Mouse (Mus musculus) intestine, embryonic 16.5 days (tissue): ENCODE data around the gene Qrfpr. TPM values are rescaled to one million over a fixed set of nuclear protein-coding genes. Genes with fewer than 3 reads are reported as not detected.

Experiments used
- ATAC-seq: fragments of 200-750 bp; cut with Nextera tagmentation; 2 replicates; pipeline ENCODE4 v1.8.0; 2017; ENCODE audit warnings: moderate TSS enrichment, moderate library complexity
- H3K27ac ChIP-seq: fragments of 300-500 bp; sonication (generic); 2 replicates; pipeline ENCODE4 v1.5.1; 2014; ENCODE audit warnings: mild to moderate bottlenecking, low read length
- H3K27me3 ChIP-seq: fragments of 300-500 bp; sonication (generic); replicated peaks from 2 replicates; pipeline ENCODE4 v1.6.1; 2014; ENCODE audit warnings: low read length, control low read depth, mixed read lengths; ENCODE audit not compliant: control insufficient read depth, insufficient read depth
- H3K36me3 ChIP-seq: fragments of 300-500 bp; sonication (generic); 2 replicates; pipeline ENCODE4 v1.6.1; 2014; ENCODE audit warnings: low read length, control low read depth; ENCODE audit not compliant: control insufficient read depth, insufficient read depth
- H3K4me1 ChIP-seq: fragments of 300-500 bp; sonication (generic); 2 replicates; pipeline ENCODE4 v1.6.1; 2014; ENCODE audit warnings: low read length, control low read depth, mixed read lengths; ENCODE audit not compliant: control insufficient read depth, insufficient read depth
- H3K4me2 ChIP-seq: fragments of 300-500 bp; sonication (generic); 2 replicates; pipeline ENCODE4 v1.6.1; 2014; ENCODE audit warnings: low read depth, low read length, control low read depth
- H3K4me3 ChIP-seq: fragments of 300-500 bp; sonication (generic); 2 replicates; pipeline ENCODE4 v1.5.1; 2014; ENCODE audit warnings: mild to moderate bottlenecking, low read length
- H3K9ac ChIP-seq: fragments of 300-500 bp; sonication (generic); 2 replicates; pipeline ENCODE4 v1.6.1; 2014; ENCODE audit warnings: low read depth, low read length
- H3K9me3 ChIP-seq: fragments of 300-500 bp; sonication (generic); 2 replicates; pipeline ENCODE4 v1.6.1; 2016; ENCODE audit warnings: low read length, control low read depth; ENCODE audit not compliant: control insufficient read depth
- WGBS: fragments of 180-500 bp; shearing (Covaris S2); extraction: QIAGEN DNeasy Blood & Tissue Kit; methylation state at CpG from one replicate; pipeline ENCODE4 v1.1.7; 2014; 5-methylcytosine and 5-hydroxymethylcytosine counted together
- polyA plus RNA-seq: library from polyadenylated mRNA; unstranded; fragments of >200 nt; fragmentation: Nextera tagmentation; extraction: Ambion mirVana; gene quantifications from 2 replicates; pipeline ENCODE4 v1.2.1, GENCODE M21; 2015

The Qrfpr gene
- polyA plus RNA-seq, 1 experiment from 2014 or later, result not detected

DNA sequence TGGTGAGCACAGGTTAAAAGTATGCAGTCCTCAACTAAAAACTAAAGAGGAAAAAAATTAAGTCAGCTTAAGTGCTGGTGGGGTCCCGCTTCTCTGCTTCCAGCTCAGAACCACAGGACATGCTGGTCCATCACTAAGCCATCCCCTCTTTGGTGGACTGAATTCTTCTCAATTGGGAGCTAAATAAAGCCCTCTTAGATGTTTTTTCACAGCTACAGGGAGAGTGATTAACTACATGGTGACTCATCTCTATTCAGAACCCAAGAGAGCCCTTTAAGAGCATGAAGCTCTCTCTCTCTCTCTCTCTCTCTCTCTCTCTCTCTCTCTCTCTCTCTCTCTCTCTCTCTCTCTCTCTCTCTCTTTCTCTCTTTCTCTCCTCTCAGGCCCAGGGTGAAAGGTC is 50.8 kb downstream of the Qrfpr start:
- Histone ChIP-seq H3K27ac (no peak overlapping the region), H3K9me3 (no peaks in the 10 kb centered on the region), H3K36me3 (no peaks in the 10 kb centered on the region), H3K4me1 (no peaks in the 10 kb centered on the region), H3K9ac (no peak overlapping the region), H3K4me3 (no peak overlapping the region), H3K4me2 (no peak overlapping the region), H3K27me3 (no peaks in the 10 kb centered on the region)
- no peak for ATAC-seq
- WGBS, result 93% methylated on average over 1 of the region's 1 CpGs

GRCm38 (mm10) chr3:36170670-36171210 is 51.4 kb downstream of the Qrfpr start:
- H3K4me1 ChIP-seq, result no peaks in the 10 kb centered on the region
- no peaks in the 10 kb centered on the region for H3K27me3 ChIP-seq
- no peak overlapping the region for H3K4me3 ChIP-seq
- no peak for ATAC-seq
- no peak overlapping the region for H3K9ac ChIP-seq
- no peak overlapping the region for H3K27ac ChIP-seq
- H3K9me3 ChIP-seq, result no peaks in the 10 kb centered on the region
- H3K4me2 ChIP-seq, result no peak overlapping the region
- WGBS, result 89% methylated on average over 1 of the region's 1 CpGs
- peaks cover 3% of the 10 kb centered on the region for H3K36me3 ChIP-seq

GRCm38 (mm10) chr3:36155268-36155667 is 66.8 kb downstream of the Qrfpr start:
- H3K4me2 ChIP-seq, result no peak overlapping the region
- H3K9me3 ChIP-seq, result 0 out of 2 replicates have a peak, but pooled peaks cover 4% of the 10 kb centered on the region
- H3K27me3 ChIP-seq, result no peaks in the 10 kb centered on the region
- ATAC-seq, result no peak
- WGBS, result 26% methylated on average over 5 of the region's 5 CpGs
- H3K36me3 ChIP-seq, result peaks cover 9% of the 10 kb centered on the region
- H3K4me1 ChIP-seq, result peaks cover 21% of the 10 kb centered on the region
- no peak overlapping the region for H3K4me3 ChIP-seq
- H3K9ac ChIP-seq, result no peak overlapping the region
- H3K27ac ChIP-seq, result no peak overlapping the region

GRCm38 (mm10) chr3:36150934-36151686 is 71.0 kb downstream of the Qrfpr start, which contains the start of gene D3Ertd254e:
TSS of gene D3Ertd254e (plus strand) at chr3:36151017.
- Histone ChIP-seq H3K27ac (peak within 1 kb of the TSS; percentile 84), H3K4me3 (peak within 1 kb of the TSS; percentile 97), H3K4me2 (peak within 1 kb of the TSS; percentile 67), H3K27me3 (no peaks in the 10 kb centered on the region), H3K9me3 (no peaks in the 10 kb centered on the region), H3K4me1 (peaks cover 21% of the 10 kb centered on the region), H3K9ac (peak within 1 kb of the TSS; percentile 85), H3K36me3 (no peaks in the 10 kb centered on the region)
- ATAC-seq, result peak; percentile 100
- WGBS, result under 1% methylated on average over 51 of the region's 54 CpGs

DNA sequence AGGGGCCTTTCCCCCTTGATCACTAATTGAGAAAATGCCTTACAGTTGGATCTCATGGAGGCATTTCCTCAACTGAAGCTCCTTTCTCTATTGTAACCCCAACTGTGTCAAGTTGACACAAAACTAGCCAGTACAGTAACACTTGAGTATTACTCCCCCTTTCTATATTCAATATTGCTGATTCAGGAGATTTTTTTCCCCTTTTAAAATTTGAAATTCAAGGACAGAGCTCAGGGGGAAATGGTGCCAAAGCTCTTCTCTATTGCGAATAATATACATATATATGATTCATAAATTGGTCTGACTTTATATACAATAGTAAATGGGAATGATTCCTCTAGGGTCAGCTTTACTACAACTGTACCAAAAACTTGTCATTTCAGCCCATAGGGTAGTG is 71.6 kb downstream of the Qrfpr start:
- no peaks in the 10 kb centered on the region for H3K9me3 ChIP-seq
- peak overlapping the region; percentile 67; the same call in 1 of the 2 replicates for H3K4me2 ChIP-seq
- H3K9ac ChIP-seq, result no peak overlapping the region
- H3K36me3 ChIP-seq, result no peaks in the 10 kb centered on the region
- 11% methylated on average over 1 of the region's 1 CpGs for WGBS
- peak overlapping the region; percentile 97 for H3K4me3 ChIP-seq
- H3K27ac ChIP-seq, result no peak overlapping the region
- no peaks in the 10 kb centered on the region for H3K27me3 ChIP-seq
- H3K4me1 ChIP-seq, result peaks cover 21% of the 10 kb centered on the region
- no peak for ATAC-seq

GRCm38 (mm10) chr3:36138996-36139395 is 83.1 kb downstream of the Qrfpr start:
- Histone ChIP-seq H3K27me3 (no peaks in the 10 kb centered on the region), H3K4me3 (no peak overlapping the region), H3K9ac (no peak overlapping the region), H3K4me1 (no peaks in the 10 kb centered on the region), H3K9me3 (no peaks in the 10 kb centered on the region), H3K27ac (no peak overlapping the region), H3K36me3 (no peaks in the 10 kb centered on the region), H3K4me2 (no peak overlapping the region)
- ATAC-seq, result no peak

DNA sequence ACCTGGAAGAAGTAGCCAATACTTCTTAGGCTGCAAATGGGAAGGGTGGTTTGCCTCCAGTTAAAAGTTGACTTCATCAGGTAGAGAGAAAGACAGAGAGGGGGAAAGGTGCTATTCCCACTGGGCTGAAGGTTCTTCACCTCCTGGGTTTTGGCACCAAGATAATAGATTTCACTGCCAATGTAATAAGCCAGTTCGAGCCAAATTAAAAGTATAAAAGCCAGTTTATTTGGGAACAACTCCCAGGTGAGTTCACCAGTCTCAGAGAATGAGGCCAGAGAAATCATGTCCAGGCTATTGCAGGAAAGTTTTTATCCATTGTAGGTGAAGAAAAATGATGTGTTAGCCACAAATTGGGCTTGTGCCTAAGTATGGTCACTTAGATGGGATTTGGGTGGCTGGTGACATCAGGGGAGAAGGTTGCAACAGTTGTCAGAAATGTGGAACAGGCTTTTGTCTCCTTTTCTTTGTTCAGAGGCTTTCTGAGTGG is 83.9 kb downstream of the Qrfpr start:
- Histone ChIP-seq H3K27ac (no peak overlapping the region), H3K4me1 (no peaks in the 10 kb centered on the region), H3K4me2 (no peak overlapping the region), H3K27me3 (no peaks in the 10 kb centered on the region), H3K36me3 (no peaks in the 10 kb centered on the region), H3K9me3 (no peaks in the 10 kb centered on the region), H3K9ac (no peak overlapping the region), H3K4me3 (no peak overlapping the region)
- ATAC-seq, result no peak
- WGBS, result 80% methylated on average over 1 of the region's 1 CpGs

DNA sequence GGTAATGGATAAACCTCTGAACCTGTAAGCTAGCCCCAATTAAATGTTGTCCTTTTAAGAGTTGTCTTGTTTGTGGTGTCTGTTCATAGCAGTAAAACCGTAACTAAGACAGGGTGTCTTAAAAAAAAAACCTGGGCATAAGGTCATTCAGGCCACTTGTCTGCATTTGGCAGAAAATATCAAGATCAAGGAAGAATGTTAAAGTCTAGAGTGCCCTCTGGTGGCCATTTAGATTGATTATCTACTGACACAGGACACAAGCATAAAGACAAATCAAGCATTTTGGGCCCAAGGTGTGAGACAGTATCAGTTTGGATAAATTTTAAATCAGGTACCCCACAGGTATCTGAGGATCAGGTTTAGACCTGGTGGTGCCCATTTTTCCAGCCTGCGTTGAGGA is 84.6 kb downstream of the Qrfpr start:
- WGBS, result 44% methylated on average over 2 of the region's 2 CpGs
- H3K27me3 ChIP-seq, result no peaks in the 10 kb centered on the region
- H3K9me3 ChIP-seq, result no peaks in the 10 kb centered on the region
- H3K4me2 ChIP-seq, result no peak overlapping the region
- no peak overlapping the region for H3K9ac ChIP-seq
- H3K4me1 ChIP-seq, result no peaks in the 10 kb centered on the region
- no peak for ATAC-seq
- H3K36me3 ChIP-seq, result no peaks in the 10 kb centered on the region
- H3K4me3 ChIP-seq, result no peak overlapping the region
- no peak overlapping the region for H3K27ac ChIP-seq

DNA sequence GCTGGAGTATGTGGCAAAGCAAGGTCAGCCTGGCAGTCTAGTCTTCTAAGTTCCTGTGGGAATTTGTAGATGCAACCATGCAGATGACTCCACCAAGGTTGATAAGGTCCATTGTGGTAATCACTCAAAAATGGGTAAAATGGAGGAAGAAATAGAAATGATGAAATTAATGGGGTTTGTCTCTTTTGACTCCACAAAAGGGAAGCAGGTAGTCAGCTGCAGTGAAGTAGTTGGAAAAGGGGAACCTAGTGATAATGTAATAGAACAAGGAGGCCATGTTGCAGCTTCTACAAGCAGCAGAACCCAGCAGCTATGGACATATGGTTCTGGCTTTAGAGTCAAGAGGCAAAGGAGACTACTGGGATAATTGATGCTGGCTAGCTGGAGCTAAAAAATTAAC is 86.0 kb downstream of the Qrfpr start:
- Histone ChIP-seq H3K27ac (no peak overlapping the region), H3K4me3 (no peak overlapping the region), H3K36me3 (no peaks in the 10 kb centered on the region), H3K4me1 (no peaks in the 10 kb centered on the region), H3K4me2 (no peak overlapping the region), H3K9me3 (no peaks in the 10 kb centered on the region), H3K27me3 (no peaks in the 10 kb centered on the region), H3K9ac (no peak overlapping the region)
- ATAC-seq, result no peak
